Mouse (Mus musculus) embryo, embryonic 9.5 days (tissue): Measurements from ENCODE around the gene Col13a1.

Source experiments
- DNase-seq: peaks from one replicate; pipeline ENCODE4 v3.0.0-alpha.2; 2017; ENCODE audit errors: extremely low spot score

Col13a1 gene

DNA sequence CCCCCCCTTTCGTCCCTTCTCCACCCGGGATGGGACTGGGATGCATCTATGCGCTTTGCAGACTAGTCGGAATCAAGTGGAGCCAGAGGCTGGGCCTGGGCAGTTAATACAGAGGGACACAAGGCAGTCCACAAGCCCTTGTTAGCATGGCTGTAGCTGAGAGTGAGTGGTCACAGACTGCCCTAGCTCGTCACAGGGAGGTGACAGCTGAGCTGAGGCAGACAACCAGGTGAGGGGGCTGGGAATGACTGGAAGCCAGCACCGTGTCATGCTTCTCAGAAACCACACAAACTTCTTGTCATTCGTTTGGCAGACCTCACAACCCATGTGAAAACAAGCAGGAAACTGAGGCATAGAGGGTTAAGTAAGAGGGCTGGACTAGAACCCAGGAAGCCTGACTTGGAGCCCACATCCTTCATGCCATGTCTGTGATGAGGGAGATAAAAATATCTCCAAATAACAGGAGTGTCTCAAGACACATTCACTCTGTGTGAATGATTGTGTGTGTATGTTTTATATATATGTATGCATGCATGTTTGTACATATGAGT, 10.8 kb downstream of the Col13a1 start:
- no peak for DNase-seq

DNA sequence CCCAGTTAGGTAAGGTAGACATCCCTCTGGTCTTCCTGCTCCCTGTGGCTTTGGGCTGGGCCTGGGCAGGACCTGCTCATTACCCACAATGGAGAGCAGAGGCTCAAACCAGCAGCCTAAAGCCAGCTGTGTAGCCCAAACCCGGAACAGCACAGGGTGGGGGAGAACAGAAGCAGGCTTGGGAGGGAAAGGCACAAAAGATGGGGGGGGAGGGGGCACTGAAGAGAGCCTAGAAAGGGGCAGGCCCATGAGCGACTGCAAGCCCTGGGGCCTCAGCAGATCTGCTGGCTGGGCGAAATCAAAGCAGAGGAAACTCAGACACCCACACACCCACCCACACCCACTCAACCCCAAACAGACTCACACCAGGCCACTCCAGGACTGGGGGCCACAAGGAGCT, 11.7 kb downstream of the Col13a1 start:
- DNase-seq: no peak

DNA sequence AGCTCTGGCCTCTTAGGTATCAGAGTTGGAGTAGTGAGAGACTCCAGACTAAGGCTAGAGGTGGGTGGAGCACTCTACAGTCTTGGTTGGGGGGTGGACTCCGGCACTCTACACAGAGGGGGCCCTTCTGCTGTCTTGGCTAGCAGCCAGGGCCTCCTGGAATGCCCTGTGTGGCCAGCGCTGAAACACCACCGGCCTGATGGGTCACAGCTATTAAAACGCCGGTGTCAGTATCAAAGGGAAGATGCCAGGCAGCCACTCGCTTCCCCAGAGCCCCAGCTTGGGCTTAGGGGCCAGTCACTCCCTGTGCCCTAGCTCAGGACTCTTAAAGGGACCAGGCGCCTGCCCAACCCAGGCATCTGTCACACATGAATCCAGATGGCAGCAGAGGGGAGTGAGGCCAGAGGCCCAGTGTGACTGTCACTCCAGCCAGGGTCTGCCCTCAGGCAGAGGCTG, 13.5 kb downstream of the Col13a1 start:
- DNase-seq: no peak

DNA sequence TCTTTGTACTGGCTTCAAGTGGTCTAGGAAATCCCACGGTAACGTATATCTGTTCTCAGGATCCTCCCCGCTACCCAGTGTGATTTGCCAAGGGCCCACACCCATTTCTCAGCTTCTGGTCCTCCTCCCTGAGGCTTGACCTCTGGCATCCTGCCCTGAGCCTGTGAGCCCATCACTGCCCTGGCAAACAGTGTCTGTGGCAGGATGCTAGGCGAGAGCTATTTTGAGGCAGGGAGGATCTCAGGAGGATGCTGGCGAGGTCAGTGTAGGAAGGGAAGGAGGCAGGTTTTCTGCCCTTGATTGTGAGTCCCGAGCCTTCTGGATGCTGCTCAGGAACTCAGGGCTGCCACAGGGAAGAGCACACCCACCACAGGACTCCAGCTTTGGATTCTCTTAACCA, 22.2 kb downstream of the Col13a1 start:
- no peak for DNase-seq

DNA sequence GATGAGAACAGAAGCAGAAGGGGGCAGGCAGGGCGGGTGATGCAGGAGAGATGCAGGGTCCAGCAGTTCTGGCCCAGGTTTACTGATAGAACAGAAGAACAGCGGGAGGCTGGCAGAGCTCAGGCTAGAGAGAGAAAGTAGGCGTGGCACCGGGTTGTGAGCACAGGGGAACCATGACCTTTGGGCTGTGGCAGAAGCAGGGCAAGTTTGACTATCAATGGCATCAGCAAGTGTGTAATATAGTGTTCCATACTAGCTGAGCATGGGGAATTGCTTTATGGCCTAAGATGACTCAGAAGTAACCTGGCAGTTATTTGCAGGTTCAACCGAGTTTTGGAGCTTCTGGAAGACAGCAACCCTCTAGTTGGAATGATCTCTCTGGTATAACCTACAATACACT, 25.0 kb downstream of the Col13a1 start:
- no peak for DNase-seq

DNA sequence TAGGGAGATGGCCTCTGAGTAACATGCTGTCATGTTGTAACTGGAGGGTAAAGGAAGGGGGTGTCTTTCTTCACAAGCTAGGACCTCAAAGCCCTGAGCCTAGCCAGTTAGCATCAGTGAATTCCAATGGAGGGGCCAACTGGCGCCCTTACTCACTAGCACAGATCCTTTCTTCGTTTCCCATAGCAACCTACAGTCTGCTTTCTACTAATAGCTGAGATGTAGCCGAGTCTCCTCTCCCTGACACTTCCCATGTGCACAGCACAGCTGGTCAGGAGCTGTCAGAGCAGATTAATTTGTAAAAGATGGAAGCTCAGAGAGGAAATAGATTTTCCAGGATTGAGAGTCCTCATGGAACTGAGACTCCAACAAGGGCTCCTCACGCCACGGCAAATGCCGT, 29.4 kb downstream of the Col13a1 start:
- DNase-seq: no peak

DNA sequence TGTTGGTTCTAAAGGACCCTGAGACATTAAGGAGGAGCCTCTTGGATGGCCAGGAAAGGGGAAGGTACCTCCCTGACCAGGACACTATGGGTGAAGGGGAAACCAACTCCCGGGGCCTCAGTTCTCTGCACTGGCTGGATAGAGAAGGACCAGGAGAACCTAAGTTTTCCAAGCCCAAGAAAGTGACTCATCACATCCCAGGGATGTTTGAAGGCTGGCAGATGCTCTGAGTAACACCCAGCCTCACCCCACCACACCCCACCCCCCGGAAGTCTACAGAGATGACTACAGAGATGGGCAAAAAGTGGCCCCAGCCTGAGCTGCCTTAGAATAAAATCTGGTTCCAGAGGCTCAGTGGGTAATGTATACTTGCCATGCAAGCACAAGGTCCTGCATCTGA, 34.5 kb downstream of the Col13a1 start:
- DNase-seq: no peak

DNA sequence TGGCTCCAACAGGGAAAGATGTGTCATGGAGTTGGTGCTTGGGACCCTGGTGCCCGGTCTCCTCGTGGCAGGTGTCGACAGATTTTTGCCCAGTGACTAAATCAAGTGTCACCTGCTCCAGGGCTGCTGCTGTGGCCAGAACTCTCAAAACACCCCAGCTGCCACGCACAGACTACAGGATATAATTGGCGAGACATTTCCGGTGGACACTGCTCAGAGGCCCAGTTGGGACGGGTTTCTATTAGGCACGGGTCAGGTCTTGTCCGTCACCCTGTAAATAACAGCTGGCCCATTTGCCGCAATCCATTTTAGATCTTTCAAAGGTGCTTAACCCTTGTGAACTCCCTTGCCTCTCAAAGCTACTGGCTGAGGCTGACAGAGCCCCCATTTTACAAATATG, 35.4 kb downstream of the Col13a1 start:
- no peak for DNase-seq

DNA sequence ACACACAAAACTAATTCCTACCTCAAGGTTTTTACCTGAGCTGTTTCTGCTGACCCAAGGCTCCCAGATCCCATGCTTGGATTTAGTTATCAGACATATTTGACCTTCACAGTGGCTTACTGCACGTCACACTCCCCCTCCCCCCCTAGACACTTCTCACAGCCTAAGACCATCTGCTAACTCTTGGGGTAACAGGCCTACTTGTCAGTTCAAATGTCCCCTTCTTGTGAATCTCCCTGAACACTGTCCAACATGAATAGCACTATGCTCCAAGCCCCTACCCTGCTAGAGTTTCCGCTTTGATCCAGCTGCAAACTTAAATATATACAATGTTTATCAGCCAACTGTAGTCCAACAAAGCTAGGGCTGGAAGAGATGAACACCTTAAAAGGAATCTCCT, 36.2 kb downstream of the Col13a1 start:
- no peak for DNase-seq

DNA sequence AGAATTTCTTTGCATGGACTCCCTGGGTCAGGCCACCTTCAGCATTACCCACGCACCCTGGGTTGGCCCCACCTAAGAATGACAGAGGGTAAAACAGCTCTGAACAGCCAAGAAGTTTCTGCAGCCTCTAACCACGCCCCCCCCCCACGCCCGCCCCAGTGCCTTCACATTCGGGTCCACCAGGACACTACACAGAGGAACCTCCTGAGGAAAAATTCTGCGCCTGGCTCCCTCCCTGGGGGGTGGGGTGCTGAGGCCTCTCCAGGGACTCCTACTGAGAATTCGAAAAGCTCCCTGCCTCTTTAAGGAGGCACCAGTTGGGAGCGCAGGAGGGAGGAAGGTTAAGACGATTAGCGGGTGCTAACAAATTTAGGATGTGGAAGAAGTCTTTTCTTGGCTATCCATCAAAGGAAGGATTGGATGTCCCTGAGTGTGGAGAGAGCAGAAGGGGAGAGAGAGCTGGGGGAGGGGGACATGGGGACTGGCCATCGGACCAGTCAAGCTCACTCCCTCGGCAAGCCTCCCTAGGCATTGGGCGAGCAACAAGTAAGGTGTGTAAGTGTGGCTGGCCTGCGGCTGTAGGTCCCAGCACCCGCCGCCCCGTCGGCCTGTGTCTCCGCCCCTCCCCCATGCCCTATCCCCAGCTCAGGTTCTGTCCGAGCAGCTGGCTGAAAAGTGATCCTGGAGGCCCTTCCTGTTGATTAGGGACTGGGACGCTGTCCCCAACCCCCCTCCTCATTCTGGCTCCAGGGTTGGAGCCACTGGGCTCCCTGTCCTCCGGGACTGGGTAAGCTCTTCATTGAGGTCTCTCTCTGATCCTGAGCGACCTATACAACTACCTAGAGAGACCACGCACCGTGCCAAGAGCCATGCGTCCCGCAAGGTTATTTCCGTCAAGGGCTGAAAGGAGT, 42.4 kb downstream of the Col13a1 start:
- DNase-seq: peak; percentile 65

DNA sequence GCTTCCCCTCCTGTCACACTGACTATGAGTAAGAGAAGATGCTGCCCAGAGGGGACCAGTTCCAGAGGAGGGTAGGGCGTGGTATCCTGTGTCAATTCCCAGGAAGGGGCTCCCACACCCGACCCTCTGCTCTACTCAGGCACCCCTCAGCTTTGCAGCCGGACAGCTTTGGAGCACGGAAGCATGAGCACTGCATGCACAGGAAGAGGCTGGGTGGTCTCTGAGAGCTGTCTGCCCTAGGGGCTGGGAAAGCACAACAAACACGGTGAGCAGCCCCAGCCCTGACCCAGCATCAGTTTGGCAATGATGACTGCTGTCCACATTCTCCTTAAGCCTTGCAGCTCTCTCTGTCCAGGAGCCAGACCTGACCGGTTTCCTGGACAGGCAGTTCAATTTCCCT, 47.2 kb downstream of the Col13a1 start:
- DNase-seq: peak; percentile 10

DNA sequence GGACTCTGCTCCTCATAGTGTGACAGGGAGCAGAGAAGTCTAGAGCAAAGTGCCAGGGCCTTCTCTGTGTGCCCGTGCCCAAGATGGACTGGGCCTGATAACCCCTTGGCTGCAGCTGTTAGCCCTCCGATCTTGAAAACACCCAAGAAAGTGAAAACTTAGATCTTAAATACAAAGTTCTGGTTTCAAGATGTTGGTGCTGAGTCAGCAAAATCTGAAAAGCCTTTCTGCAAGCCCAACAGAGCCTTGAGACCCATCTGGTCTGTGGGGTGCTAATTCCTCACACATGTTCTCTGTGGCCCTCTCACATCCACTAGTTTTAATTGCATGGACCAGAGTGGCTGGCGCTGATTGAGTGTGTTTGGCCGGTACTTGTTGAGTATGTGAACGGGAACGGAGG, 49.0 kb downstream of the Col13a1 start:
- no peak for DNase-seq

DNA sequence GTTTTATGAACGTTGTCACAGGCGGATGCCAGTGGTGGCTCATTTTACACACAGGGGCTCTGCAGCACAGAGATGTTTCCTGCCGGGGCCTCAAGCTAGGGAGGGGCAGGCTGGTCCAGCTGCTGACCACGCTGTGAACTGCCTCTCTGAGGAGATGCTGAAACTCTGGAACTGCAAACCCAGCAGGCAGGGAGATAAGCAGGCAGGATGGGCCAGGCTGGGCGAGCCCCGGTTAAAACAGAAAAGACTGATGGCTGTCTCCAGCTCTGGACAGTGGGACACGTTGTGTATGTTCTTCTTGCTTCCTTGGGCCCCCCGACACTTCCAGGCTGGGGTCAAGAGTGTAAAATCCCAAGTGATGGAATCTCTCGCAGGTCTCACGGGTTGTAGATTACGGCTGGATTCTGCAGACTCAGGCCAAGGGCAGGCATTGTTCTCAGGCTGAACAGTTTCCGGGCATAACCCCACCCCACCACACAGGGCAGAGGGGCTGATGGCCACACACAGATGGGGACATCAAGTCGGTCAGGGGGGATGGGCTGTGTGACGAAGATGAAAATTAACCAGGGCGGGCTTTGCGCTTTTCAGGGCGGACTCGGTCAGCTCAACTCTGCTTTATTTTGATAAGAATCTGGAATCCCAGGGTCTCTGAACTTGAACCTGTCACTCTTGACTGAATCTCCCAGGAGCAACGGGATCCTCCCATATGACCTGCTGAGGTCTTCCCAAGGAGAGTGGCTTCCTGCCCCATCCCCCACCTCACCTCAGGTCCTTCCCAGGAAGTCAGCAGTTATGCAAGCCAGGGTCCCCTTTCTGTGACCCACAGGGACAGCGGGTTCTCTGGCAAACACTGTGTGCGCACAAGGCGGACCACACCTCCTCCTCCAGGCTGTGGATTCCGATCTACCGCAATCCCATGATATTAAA, 49.9 kb downstream of the Col13a1 start:
- peak; percentile 70 for DNase-seq

DNA sequence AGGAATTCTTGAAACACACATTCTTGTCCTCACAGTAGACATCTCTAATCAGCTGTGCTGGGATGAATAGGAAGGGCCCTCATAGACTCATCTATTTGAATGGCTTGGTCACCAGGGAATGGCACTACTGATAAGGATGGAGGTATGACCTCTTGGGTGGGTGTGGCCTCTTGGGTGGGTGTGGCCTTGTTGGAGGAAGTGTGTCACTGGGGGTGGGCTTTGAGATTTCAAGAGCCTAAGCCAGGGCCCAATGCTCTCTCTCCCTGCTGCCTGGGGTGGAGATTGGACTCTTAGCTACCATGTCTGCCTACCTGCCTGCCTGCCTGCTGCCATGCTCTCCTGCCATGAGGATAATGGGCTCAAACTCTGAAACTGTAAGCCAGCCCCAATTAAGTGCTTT, 53.2 kb downstream of the Col13a1 start:
- DNase-seq: no peak

DNA sequence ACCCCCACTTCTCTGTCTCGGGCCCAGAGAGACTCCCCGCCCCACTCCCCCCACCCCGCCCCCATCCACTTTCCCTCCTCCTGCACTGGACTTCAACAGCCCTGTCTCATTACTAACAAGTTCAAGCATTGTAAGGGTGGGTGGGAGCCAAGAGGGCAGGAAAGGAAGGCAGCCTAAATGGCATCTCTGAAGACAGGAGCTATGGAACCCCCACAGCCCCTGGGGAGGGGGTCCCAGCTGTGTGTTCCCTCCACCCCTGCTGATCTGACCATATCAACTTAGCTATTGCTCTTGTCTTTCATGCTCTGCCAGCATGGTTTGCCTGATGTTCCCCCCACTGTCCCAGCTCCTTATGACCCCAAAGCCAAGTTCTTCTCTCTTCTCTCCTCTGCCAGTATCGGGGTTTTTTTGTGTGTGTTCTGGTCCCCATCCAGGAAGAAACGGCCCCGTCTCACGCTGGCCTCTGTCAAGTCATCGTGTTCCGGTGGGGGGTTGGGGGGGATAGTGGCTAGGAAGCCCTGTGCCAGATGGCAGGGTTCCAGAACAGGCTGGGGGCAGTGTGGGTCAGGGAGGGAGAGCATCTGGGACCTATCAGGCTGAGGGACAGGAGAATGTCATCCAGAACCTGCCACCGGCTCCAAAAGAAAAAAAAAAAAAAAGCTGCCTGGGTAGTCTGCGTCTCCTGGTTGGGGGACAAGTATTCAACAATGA, 58.1 kb downstream of the Col13a1 start:
- DNase-seq: peak; percentile 38

DNA sequence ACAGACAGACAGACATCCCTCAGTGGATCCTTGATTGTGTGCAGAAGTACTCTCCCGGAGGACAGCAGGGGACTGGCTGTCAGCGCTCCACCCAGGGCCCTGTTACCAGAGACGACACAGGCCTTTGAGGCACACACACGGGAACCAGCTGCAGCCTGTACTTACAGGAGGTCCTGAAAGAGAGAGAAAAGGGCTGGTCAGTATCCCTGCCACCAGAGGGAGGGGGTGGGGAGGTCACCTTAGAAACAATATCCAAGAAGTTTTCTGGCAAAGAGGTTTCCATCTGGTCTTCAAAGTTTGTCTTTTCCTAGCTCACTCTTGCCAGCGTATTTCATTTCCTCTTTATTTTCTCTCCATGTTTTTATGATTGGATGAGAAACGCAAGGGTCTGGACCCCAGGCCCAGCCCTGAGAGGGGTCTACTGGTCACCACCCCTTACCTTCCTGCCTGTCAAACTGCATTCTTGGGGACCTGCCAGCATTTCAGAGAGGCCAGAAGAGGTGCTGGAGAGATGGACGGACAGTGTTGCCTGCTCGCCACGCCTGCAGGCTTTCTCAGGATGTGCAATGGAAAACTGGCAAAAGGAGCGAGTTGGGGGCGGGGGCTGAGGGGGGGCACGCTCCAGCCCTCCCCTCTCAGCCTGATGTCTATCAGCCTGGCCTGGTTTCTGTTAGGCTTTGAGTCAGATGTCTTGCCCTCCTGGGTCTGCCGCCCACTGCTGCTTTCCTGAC, 58.8 kb downstream of the Col13a1 start:
- peak; percentile 21 for DNase-seq

DNA sequence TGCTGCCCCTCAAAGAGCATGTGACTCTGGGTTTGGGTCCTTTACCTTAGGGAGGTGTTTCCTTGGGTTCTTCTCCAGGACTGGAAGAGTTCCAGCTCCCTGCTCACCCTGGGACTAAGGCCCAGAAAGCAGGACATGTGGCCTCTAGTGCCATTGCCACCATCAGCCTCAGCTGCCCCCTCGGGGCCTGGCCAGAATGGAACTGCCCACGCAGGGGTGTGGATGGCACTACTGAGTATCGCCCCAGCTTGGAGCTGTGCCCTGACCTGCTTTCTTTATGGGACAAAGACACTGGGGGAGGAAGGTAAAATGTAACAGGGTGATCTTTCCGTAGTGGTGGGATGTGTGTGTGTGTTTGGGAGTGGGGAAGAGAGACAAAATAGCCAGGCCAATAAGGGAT, 59.4 kb downstream of the Col13a1 start:
- DNase-seq: no peak

DNA sequence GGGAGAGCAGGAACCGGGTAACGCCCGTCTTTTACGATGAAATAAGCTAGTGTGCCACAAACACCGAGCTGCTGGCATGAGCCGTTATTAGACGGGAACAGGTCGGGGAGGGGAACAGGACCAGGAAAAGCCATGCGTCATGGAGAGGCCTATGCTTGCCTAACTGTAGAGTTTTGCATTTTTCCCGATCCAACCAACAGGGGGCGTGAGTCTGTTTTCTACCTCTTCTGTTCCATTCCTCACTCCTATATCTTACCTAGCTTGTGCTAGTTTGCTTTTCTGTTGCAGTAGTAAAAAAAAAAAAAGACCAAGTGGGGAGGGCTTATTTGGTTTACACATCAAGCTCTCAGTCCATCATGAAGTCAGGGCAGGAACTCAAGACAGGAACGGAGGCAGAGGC, 61.8 kb downstream of the Col13a1 start:
- no peak for DNase-seq

DNA sequence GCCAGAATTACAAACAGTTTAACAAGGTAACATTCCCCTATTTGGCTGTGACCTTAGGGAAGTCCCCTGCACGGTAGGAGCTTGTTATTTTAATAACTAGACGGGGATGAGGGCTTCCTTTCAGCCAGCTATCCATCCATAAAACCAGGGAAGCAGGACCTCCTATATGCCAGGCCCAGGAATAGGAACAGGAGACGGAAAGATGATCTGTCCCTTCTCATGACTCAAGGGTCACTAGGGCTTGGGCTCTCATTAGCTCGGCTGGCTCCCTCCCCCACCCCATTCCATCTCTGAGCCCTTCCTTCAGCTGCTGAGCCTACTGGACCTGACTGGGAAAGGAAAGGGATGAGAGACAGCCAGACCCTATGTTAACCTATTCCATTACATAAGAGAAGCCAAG, 67.1 kb downstream of the Col13a1 start:
- no peak for DNase-seq

DNA sequence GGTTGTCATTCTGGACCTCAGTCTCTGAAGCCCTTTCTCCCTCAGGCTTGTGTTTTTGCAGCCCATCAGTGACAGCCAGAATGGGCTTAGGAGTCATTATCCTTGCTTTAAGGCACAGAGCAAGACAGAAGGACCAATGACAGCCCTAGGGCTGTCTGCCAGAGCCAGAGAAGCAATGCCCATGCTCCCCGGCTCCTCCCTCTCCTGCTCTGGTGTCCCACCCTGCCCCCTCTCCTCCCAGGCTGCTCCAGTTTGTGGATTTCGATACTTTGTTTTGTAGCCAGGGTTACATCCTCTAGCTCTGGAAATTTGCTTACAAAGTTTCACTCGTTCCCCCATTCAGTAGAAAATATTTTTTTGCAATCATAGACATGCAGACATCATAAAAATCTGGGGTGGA, 69.9 kb downstream of the Col13a1 start:
- DNase-seq: no peak

DNA sequence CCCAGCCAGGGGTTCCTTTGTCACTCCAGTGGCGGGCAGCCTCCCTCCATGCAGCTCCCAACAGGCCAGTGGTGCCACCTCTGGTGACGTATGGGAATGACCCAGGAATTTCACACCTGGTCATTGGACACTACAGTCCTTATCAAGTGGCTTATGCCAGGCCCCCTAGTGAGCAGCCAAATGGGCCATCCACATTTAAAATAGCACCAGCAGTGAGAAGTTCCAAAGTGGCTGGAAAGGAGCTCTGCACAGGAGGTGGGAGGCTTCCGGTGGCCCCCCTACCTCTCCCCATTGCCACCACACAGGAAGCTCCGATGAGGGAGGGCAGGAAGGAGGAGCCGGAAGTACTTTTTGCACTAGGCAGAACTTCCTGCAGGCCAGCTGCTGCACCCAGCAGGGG, 72.7 kb downstream of the Col13a1 start:
- peak; percentile 57 for DNase-seq
